Mouse (Mus musculus) layer of hippocampus, adult 9-11 months (tissue): Measurements from ENCODE around the gene Olfr1008.
"Not testable (repeated sequence)": the region's sequence is repeated elsewhere in the genome, so short reads cannot be mapped to it uniquely, and the experiment has no call there.

ENCODE experiments used
- DNase-seq: peaks from one replicate; pipeline ENCODE4 v3.0.0; 2022

Olfr1008 gene

DNA sequence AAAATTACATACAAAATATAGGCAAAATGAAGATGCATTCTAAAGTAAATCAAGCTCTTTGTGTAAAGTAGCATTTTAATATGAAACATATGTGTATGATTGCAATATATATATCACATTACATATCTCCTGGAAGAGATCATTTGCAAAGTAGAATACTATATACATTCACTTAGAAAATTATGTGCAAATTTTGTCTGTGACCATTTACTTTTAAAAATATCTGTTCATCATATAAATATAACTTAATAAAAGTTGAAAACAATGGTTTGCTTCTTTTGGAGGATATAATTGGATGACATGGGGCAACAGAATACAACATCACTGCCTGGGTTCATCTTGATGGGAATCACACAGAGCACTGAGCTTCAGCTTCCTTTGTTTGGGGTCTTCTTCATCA, at the start of gene Olfr1008:
Gene Olfr1008 (plus strand): TSS at position 301 of the 400 bp plus-strand sequence.
- DNase-seq, result no peak

- DNase-seq, result no peak
These were observed 38.6 kb upstream of the Olfr1008 start, which contains the start of gene Olfr1002 for GRCm38 (mm10) chr2:85650604-85651003. Olfr1002 (minus strand) TSS chr2:85650704.

GRCm38 (mm10) chr2:85664355-85664754, 24.9 kb upstream of the Olfr1008 start, which contains the start of gene Olfr154:
Olfr154 (minus strand) TSS chr2:85664455.
- DNase-seq, result not testable (repeated sequence)

DNA sequence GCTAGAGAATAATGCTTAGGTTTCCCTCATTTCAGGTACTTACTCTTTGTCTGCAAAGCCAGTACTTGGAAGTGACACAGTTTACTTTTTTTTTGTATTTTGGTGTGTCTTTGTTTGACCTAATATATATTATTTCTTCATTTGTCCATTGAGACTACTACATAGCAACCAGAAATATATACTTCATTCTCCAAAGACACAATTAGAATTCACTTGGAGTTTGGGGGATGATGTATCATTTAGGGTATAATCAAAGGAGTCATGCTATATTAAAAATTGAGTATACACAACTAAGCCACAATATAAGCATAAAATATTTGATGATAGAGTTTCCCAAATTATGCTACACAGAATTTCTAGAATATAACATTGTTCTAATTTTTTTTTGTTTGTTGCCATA, 10.6 kb upstream of the Olfr1008 start, which contains the start of gene Olfr1006:
Gene Olfr1006 (minus strand): TSS at position 101 of the 400 bp plus-strand sequence.
- no peak for DNase-seq

DNA sequence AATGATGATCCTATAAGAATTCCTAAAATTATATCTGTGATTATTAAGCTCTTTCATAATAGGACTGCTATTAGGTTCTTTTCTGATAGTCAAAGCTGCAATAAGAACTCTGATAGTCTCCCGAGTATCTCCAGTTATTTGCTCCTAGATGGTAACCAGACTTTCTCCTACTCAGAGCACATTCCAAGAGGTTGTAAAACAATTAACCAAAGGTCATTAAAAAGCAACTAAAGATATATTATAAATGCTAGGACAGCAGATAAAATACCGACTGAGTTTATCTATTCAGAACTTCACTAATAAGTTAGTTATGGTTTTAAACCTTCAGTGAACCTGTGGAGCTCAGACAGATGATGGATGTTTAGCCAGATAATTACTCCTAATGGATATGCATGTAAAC, 21.4 kb downstream of the Olfr1008 start:
- DNase-seq, result not testable (repeated sequence)

DNA sequence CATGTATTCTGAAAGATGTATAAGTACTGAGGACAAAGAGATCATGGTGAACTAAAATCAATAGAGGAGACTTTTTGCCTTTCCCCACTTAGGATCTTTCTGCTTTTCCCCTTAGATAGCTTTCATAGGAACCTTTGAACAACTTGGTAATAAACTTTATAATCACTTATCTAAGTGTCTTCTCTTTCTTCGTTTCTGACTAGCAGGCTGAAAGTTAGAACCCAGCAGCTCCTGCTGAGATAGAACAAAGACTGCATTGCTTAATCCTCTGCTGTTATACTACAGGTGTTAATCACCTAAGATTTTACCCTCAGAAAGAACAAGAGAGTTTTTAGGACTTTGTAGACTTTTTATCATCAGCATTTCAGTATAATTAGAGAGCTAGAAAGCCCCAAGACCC, 21.9 kb downstream of the Olfr1008 start:
- no peak for DNase-seq

DNA sequence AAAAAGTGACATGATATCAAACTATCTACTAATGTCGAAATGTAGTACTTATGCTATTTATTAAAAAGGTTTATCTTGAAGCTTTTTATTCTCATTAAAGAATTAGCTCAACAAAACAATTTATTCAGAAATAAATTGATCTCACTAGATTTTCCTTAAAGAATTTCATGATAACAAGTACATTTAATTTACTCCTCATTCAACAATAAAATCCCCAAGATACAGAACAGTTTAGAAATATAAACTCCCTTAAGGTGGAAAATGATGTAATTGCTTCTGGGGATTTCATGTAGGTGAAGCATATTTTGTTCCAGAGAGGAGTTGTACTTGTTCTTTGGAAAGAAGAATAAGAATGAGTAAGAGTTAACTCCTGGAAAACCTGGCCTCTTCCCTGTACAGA, 25.9 kb downstream of the Olfr1008 start, which contains the start of gene Olfr1009:
Gene Olfr1009 (plus strand): TSS at position 301 of the 400 bp plus-strand sequence.
- DNase-seq, result no peak

DNA sequence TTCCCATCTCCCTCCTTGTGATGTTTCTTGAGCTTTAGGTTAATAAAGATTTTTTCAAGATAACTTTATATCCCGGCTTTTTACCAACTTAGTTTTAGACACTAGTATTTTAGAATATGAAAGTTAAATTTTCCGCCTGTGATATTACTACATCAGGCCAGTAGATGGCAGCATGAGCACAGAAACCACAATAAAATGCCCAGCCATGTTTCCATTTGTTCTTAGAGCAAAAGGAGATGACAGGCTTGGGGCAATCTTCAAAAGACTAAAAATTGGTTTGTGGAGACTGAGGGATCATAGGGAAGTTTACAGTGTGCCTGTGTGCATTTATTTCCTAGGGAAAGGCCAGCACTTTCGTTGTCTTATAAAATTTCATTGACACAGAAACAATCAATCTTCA, 36.6 kb downstream of the Olfr1008 start:
- DNase-seq, result no peak
